Mouse (Mus musculus): ENCODE data around the gene Tnfaip8l3.
"Not testable (repeated sequence)": the region's sequence is repeated elsewhere in the genome, so short reads cannot be mapped to it uniquely, and the experiment has no call there.

Gene Tnfaip8l3

DNA sequence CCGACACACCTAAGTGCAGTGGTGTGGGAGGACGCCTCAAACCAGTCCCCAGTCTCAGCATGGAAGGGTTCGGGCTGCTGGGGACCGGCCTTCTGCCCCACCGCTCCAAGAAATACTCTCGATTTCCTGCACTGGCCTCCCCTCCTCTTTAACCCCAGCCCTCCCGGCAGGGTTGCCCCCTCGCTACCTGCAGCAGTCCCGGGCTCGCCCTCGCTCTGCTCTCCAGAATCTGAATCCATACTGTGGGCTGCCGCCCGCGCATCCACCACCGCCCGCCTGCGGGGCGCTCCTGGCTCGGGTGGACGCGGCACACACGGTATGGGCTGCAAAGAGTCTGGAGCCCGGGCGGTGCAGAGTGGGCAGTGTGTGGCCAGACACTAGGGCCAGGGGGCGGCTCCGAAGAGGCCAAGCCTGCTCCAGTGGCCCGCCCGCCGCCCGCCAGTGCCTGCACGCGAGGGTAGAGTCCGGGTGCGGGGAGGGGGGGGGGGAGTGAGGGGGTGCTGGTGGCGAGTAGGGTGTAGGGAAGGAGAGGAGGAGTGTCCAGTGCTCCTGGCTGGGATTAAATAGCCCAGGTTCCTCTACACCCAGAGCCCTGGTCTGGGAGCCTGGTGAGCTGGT is at the start of gene Tnfaip8l3:
Tnfaip8l3 (minus strand) TSS at position 357 of the 618 bp plus-strand sequence.
- DNase-seq = no peak

DNA sequence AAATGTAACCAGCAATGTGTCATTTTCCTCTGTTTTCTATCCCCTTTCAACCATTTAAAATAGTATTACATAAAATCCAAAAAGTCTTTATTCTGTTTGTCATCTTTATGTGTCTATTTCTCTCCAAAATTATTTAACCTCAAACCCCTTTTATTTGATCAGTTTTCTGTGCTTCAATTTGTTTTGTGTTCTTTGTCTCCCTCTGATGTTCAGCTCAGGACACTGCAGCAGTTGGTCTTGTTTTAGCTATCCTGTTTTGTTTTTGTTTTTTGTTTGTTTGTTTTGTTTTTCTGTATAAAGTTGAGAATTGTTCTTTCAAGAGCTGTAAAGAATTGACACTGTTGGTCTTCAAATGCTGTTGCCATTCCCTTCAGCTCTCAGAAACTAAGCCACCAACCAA is 44.5 kb upstream of the Tnfaip8l3 start:
- DNase-seq = no peak

DNA sequence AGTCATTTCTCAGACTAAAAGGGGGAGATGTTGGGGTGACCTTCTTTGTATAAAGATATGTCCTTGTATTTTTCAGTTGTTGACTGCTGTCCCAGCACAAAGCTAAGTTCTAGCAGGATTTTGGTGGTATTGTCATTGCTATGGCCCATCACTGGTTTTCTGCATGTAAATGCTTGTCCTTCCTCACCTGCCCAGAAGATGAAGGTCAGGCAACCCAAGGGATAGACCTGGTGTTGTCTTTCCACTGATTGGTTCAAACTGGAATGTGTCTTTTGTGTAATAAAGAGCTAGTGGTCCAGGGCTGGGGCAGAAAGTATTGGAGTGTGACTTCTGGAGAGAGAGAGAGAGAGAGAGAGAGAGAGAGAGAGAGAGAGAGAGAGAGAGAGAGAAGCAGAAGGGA is 30.4 kb upstream of the Tnfaip8l3 start:
- no peak for DNase-seq

DNA sequence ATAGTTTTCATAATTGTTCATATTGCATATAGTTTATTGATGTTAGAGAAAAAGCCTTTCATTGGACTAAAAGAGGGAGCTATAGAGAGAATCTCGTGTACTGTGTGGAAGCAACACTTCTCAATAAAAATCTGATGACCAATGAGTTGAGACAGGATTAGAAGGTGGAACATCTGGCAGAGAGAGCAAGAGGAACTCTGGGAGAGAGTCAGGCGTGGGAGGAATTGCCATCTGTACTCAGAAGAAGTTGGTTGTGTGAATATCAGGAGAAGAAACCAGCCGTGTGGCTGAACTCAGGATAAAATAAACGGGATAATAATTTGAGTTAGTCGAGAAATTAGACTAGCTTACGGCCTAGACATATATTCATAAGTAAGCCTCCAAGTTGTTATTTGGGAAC is 28.9 kb upstream of the Tnfaip8l3 start:
- no peak for DNase-seq

DNA sequence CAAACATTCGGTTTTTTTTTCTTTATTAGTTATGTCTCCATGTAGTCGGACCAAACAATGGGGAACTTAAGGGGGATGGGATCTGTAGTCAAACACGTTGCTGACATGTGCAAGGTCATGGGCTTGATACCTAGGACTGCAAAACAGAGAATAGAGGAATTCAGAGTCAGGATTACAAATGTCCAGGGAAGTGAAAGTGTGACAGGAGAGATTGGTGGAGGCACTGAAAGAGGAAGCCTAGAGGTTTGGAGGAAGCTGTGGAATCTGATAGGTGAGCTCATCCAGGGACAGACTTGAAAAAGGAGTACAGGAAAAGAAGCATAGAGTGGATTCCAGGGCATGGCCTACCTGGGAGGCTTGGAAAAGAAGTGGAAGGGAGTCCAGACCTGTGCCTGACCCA is 16.1 kb upstream of the Tnfaip8l3 start:
- DNase-seq = no peak

DNA sequence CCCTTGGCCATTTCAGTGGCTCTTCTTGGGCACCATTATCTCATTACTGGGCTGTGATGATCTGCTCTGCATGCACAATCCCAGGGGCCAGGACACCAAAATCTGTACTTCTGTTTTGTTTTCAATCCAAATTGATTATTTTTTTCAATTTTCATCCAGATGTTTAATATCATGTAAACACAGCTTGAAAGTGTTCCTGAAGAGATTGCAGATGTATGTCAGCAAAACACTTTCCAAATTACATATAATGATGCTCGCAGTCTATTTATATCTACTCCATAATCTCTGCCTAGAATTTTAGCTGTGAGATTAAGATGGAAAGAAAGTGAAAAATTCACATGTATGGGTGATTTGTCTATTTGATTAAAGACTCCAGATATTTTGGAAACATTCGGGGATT is 9.6 kb upstream of the Tnfaip8l3 start:
- no peak for DNase-seq

DNA sequence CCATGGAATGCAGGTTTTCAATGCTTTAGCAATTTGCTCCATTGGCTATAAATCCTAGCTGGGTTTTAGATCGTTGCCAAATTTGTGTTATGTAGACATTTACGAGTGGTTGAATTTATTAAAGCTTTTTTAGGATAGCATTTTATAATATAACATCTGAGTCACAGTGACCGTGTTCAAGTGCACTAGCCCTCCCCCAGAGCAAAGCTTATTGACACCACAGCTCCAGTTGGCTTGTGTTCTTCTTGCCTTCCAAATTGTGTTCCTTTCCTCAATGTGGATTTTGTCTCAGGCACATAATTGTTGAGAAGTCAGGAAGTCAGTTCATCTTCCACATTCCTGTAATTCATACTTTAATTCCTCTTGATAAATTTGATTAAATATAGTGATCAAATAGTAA is 6.7 kb upstream of the Tnfaip8l3 start:
- no peak for DNase-seq

DNA sequence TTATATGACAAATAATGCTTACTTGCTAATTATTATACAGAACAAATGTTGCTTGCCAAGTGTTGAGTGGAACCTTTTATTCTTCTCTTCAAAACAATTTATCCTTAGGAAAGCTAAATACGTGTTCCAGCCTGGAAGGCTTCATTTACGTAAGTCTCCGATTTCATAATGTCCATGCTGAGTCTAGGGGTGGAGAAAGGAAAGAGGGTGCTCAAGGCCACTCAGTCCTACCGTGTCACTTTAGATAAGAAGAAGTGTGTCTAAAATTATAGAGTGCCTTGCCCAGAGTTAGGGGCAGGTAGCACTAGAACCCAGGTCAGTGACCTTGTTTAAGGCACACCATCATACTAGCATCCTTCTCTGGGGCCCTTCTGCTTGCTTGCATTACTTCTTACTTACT is 5.5 kb upstream of the Tnfaip8l3 start:
- DNase-seq = no peak

DNA sequence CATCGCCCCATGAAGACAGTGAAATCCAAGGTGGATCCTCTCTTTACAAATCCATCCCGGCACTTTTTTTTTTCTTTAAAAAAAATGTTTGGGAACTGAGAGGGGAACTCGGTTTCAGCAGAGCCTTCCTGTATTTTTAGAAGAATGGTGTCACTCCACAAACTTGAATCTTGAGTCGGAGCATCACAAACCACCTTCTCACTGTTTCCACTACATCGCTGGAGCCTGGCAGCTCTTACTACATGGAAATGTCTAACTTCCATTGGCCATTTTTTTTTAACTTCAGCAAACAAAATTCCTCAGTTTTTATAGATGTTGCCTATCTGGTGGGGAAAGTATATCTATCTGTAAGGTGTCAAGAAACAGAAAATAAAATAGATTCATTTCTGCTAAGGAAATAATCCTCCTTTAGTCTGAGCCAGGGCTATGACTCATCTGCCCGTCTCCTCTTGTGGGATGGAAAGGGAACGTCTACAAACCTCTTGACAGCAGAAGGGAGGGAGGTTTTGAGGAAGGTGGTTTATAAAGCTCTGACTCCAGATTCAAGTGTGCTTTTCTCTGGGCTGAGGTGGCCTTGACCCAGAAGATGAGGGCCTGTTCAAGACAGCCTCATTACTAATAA is 3.4 kb upstream of the Tnfaip8l3 start:
- DNase-seq = no peak

DNA sequence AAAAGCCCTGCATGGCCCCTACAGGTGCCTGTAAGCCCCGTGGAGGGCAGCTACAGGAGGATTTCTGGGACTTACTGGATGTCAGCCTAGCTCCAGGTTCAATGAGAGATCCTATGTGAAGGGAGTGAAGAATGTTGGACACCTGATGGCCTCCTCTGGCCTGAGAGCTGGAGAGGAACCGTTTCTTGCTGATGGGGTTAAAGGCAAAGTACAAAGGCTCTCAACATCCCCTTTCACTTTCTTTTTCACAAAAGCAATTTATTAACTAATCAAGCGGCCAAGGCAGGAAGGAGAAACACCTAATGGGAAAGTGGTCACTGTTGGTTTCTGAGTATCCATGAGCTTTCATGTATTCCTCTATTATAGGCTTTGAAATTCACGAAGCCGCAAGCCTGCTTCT is 1.0 kb upstream of the Tnfaip8l3 start:
- no peak for DNase-seq

DNA sequence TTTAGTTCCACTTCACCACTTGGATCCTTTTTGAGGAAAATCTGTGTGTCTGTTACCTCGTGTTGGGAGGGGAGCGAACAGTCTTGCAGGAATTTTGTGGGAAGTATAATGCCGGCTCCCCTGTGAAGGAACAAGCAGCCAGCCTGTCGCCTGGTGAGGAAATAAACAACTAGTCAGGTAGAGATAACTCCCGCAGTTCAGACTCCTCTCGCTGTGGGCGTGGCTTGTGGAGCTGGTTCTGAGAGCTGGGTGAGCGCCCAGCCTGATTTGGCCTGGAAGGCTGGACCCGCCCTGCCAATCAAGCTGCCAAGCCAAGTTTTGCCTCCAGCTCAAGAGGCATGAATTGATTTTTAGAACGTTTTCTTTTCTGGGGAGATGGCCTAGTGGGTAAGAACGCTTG is 589 bp upstream of the Tnfaip8l3 start:
- peak in 1 of 2 experiments; percentile 3 for DNase-seq

DNA sequence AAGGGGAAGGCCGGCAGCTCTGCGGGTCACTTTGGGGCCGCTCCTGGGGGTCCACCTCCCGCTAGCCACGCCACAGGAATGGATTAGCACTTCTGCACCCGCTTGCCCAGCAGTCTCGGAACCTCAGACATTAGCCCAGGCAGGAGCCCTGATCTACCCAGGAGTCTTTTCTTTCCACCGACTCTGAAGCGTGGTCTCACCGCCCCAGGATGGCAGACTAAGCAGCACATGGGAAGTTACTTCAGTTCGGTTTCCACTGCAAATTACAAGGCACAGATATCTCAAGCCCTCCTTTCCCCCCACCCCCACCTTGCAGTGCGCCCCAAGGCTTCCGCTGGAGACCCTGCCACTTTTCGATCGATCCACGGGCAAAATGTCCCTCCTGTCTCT is 551 bp downstream of the Tnfaip8l3 start:
- DNase-seq = no peak

DNA sequence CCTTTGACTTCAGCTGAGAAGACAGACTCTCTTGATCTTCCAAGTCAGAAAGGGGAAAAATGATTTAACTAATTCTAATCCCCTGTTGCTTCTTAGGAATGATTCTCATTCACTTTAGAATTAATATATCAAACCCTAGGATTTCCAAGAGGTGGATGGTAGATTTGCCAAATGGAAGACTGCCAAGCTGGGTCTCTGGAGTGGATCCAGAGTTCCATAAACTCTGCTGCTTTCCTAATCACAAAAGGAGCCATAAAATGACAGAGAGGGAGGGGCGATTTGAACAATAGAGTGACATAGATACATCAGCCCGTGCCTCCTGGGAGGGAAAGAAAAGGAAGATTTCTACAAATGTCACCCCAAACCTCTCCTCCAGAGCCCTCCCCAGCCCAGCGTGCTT is 3.4 kb downstream of the Tnfaip8l3 start:
- no peak for DNase-seq

DNA sequence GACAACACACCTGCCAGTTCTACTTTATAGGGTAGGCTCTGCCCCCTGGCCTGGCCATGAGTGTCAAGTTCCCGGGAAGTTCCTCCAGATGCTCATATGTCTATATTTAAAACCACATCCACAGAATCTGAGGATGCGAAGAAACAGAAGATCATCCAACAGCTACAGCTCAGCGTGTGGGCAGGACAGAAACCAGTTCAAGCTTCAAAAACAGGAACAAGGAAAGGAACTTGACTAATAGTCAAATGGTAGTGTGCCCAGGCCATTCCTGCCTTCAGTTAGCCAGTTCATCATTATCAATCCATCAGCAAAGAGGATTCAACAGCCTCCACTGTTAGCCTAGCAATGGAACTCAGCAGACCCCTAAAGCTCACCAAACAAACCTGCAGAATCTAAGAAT is 4.5 kb downstream of the Tnfaip8l3 start:
- DNase-seq = no peak

DNA sequence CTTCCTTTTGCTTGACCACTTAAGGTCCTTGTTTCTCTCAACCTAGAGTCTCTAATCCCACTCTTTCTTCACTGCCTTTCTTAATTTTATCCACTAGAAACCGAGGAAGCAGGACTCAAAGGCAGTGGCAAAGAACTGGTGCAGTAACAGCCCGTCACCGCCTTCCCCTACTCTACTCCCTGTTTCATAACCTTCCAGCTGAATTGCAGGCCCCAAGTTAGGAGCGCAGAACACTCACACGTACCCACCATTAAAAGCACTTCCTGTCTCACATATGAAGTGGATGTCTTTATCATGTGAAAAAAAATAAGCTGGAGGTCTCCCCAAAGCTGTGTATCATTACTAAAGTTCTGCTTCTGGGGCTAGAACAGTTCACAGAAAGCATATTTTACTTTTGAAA is 6.5 kb downstream of the Tnfaip8l3 start:
- DNase-seq = no peak

DNA sequence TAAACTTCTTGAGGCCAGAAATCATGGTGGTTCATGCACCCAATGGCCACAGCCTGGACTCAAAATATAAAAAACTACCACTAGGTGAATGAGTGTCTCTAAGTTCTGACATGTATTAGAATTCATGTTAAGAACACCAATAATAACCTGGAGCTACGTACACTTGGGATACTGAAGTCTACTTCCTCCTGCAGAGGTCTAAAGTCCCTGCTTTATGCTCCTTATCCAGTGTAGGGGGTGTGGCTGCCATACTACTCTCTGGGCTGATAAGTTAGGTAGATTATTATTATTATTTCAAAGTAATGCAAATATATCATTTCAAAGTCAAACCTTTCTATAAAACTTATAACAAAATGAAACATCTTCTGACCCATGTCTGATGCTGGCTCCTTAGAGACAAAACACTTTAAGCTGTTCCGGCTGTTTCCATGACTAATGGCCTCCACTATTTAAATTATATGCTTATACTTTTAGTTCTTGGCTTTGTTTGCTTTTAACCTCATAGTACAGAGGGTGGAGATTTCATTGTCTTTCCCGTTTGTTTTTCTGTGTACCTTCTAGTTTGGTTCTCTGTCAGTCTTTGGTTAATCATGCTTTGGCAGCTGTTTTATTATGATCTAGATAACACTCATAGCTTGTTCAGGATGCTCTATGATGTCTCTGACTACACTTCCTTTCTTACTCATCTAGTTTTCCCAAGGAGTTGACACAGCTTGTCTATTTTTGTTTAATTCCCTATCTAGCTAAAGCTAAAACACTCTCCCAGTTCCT is 16.7 kb downstream of the Tnfaip8l3 start:
- no peak for DNase-seq

DNA sequence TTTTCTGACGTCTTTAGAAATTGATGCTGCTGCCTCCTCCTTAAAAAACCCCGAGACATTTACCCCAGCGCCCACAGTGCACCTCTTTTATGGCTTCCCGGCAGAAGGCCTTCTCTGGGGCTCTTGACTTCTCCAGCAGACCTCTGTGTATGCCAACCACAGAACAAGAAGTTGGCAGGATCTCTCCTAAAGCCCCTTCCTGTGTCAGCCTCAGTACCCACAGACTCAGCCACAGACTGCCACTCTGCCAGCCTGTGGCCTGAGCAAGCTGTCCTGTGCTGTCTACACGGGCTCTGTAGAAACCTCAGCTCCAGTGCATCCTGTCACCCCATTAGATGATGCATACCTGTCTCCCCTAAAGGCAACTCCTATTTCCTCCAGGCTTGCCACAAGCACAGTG is 19.2 kb downstream of the Tnfaip8l3 start:
- DNase-seq = no peak

DNA sequence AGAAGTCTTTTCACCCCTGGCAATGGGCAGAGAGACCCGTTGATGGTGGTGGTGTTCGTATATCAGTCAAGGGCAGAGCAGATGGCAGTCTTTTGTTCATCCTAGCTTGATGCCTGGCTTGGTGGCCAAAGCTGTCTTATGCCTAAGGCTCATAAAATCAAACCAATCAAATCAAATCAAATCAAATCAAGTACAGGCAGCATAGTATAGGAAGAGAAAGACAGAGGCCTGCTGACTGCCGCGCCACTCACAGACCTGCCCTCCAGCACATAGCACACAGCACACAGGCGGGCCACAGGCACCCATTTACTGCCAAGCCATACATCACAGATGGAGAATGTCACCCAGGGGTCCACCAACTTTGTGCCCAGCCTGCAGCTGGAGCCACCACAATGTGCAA is 25.1 kb downstream of the Tnfaip8l3 start:
- no peak for DNase-seq

DNA sequence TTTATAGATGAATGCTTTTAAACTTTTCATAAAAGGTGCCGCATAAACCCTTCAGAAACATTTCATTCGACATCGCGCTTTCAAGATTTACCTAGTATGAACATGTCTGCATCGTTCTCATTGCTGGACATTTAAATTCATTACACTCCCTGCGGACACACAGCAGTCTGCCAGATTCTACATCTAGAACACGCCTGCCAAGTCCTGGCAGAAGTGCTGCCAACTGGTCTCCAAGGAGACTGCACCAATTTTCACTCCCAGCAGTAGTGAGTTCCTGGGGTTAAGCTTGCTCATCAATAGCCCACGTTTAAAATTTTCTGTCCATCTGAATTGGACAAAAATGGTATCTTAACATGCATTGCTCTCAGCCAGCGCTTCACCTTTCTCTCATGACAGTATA is 30.5 kb downstream of the Tnfaip8l3 start:
- DNase-seq = no peak

DNA sequence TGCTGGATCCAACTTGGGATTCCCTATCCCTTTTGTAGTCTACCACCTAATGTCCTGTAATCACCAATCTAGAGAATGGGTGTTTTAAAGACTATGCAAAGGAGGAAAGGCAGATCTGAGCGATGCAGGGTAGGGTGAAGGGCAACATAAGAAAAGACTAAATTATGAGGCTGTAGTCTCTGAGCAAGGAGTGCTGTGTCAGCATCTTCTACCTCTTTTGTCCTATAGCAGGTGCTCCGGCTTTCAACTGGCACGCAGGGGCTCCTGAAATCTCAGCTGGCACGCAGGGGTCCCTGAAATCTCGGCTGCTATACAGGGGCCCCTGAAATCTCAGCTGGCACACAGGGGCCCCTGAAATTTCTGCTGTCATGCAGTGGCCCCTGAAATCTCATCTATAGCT is 33.5 kb downstream of the Tnfaip8l3 start:
- DNase-seq = no peak

DNA sequence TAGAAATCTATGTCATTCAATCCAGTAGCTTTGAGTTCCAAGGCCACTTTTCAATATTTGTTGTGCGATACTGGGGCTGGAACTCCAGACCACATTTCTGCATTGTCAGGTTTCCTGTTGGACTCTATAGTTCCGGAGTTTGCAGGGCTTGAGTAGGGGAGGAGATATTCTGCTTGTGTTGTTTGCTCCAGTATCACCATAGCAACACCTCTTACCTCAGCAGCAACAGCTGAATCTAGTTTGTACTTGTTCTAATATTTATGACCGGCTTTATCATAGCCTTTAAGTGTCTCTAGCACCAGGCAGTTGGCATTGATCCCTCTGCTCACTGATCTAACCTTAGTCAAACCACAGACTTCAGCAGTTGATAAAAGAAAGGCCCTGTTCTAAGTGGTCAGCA is 45.4 kb downstream of the Tnfaip8l3 start:
- no peak for DNase-seq

DNA sequence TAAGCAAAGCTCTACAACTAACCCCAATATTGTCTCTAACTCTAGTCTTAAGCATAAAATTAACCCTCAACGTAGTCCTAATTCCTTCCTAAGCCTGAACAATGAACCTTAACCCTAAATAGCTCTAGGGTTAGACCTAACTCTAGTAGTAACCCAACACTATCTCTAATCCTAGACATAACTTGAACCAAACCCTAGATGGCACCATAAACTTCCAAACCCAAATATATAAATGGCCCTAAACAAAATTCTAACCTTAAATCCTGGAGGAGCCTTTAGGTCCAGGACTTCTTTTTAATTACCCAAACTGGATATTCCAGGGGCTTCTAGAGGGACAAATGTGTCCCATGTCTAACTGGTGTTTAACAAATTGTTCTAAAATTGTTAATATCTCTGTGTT is 73.7 kb downstream of the Tnfaip8l3 start:
- DNase-seq = no peak

DNA sequence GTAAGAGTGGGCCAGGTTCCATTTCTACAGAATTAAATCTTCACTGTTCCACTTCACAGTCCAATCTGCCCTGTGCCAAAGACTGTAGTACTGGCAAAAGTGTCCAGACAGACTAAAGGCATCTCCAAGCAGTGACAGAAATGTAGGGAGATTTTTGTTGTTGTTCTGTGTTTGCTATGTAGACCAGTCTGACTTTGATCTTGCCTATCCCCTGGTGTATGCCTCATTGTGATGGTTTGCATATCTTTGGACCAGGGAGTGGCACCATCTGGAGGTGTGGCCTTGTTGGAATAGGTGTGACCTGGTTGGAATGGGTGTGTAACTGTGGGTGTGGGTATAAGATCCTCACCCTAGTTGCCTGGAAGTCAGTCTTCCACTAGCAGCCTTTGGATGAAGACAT is 75.6 kb downstream of the Tnfaip8l3 start:
- DNase-seq = not testable (repeated sequence)

DNA sequence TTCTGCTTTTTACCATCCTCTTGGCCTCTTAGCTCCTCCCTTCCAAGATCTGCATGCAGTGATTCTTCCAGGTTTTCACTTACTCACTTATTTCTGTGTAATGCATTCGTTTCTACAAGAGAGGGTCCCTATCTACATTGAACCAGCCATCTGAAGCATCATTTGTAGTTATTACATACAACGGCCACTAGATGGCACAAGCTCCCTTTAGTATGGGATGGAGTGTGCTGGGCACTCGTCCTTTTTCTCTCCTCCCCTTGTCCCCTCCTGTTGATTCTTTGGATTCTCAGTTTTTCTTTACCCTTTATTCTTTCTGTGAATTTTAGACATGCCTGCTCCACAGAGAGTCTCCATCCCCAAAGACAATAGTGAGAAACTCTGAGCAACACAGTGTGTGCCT is 77.3 kb downstream of the Tnfaip8l3 start:
- no peak for DNase-seq
